Mouse (Mus musculus) lung, postnatal 25 days (tissue): Measurements from ENCODE around the gene Dock6.
"Not testable (repeated sequence)": the region's sequence is repeated elsewhere in the genome, so short reads cannot be mapped to it uniquely, and the experiment has no call there.

ENCODE experiments used
- DNase-seq: peaks from one replicate; pipeline ENCODE4 v3.0.0; 2022; ENCODE audit warnings: low spot score

The Dock6 gene

GRCm38 (mm10) chr9:21852128-21853091, at the start of gene Dock6:
Gene Dock6 (minus strand): TSS chr9:21852635.
- DNase-seq, result peak; percentile 89

GRCm38 (mm10) chr9:21901223-21901820, 48.9 kb upstream of the Dock6 start:
- peak; percentile 73 for DNase-seq

- DNase-seq, result no peak
Measured at GRCm38 (mm10) chr9:21889229-21889628, 36.8 kb upstream of the Dock6 start.

- no peak for DNase-seq
Measured at GRCm38 (mm10) chr9:21876601-21877000, 24.2 kb upstream of the Dock6 start.

GRCm38 (mm10) chr9:21872204-21872603, 19.8 kb upstream of the Dock6 start:
- no peak for DNase-seq

- DNase-seq, result peak; percentile 56
Measured at GRCm38 (mm10) chr9:21870879-21871524, 18.6 kb upstream of the Dock6 start.

GRCm38 (mm10) chr9:21869290-21869689, 16.9 kb upstream of the Dock6 start:
- DNase-seq, result peak; percentile 70

GRCm38 (mm10) chr9:21867726-21868125, 15.3 kb upstream of the Dock6 start:
- DNase-seq, result no peak

- peak; percentile 39 for DNase-seq
Measured at GRCm38 (mm10) chr9:21866641-21867040, 14.2 kb upstream of the Dock6 start.

- no peak for DNase-seq
Measured at GRCm38 (mm10) chr9:21865673-21866398, 13.4 kb upstream of the Dock6 start.

- no peak for DNase-seq
Measured at GRCm38 (mm10) chr9:21862181-21862580, 9.7 kb upstream of the Dock6 start.

GRCm38 (mm10) chr9:21860349-21860748, 7.9 kb upstream of the Dock6 start:
- not testable (repeated sequence) for DNase-seq

GRCm38 (mm10) chr9:21859606-21860005, 7.2 kb upstream of the Dock6 start:
- DNase-seq, result no peak

GRCm38 (mm10) chr9:21858084-21858483, 5.6 kb upstream of the Dock6 start:
- DNase-seq, result peak; percentile 84

GRCm38 (mm10) chr9:21857501-21857900, 5.1 kb upstream of the Dock6 start:
- no peak for DNase-seq

- DNase-seq, result no peak
Measured at GRCm38 (mm10) chr9:21854894-21855293, 2.5 kb upstream of the Dock6 start.

- no peak for DNase-seq
Measured at GRCm38 (mm10) chr9:21853961-21854360, 1.5 kb upstream of the Dock6 start.

- DNase-seq, result no peak
Measured at GRCm38 (mm10) chr9:21851084-21851483, 1.4 kb downstream of the Dock6 start.

- DNase-seq, result no peak
Measured at GRCm38 (mm10) chr9:21849691-21850677, 2.5 kb downstream of the Dock6 start.

GRCm38 (mm10) chr9:21847926-21848325, 4.5 kb downstream of the Dock6 start:
- no peak for DNase-seq

GRCm38 (mm10) chr9:21847425-21847824, 5.0 kb downstream of the Dock6 start:
- peak; percentile 24 for DNase-seq
